ENCODE assay signal across 8 mouse cellular contexts in genomic region chr5:100258952-100259710, GRCm38 (mm10).
DNase-seq lines count a peak whose midpoint lies in the region; ATAC-seq and TF ChIP-seq lines count a peak whose summit lies in the region.

No protein-coding gene starts in this region.

- TF ChIP-seq EP300 in liver, postnatal 0 days (IDR thresholded peaks at IDR 0.05; ENCODE audit: low read depth): no peak

- H3K36me3 ChIP-seq in liver, embryonic 12.5 days: no peaks in the 10 kb centered on the region
- H3K36me3 ChIP-seq in liver, postnatal 0 days (replicated peaks; ENCODE audit: insufficient read depth, low read length): no peaks in the 10 kb centered on the region
- no peaks in the 10 kb centered on the region for H3K36me3 ChIP-seq in heart, embryonic 10.5 days
- no peaks in the 10 kb centered on the region for H3K36me3 ChIP-seq in limb, embryonic 14.5 days (ENCODE audit: control insufficient read depth, insufficient read depth, low read length)

- no peak overlapping the region for H3K4me2 ChIP-seq in liver, embryonic 12.5 days
- no peak overlapping the region for H3K4me2 ChIP-seq in liver, postnatal 0 days (ENCODE audit: low read depth, low read length)
- no peak overlapping the region for H3K4me2 ChIP-seq in limb, embryonic 14.5 days (replicated peaks; ENCODE audit: low read depth, low read length, severe bottlenecking)

- no peak overlapping the region for H3K4me3 ChIP-seq in liver, embryonic 12.5 days
- H3K4me3 ChIP-seq in liver, postnatal 0 days (ENCODE audit: low read depth, low read length): no peak overlapping the region
- no peak overlapping the region for H3K4me3 ChIP-seq in heart, embryonic 10.5 days
- no peak overlapping the region for H3K4me3 ChIP-seq in limb, embryonic 14.5 days (replicated peaks; ENCODE audit: low read length)

- no peak for ATAC-seq in cerebellum, adult (ENCODE audit: insufficient number of reproducible peaks, low FRiP score, low TSS enrichment)
- ATAC-seq in liver, embryonic 12.5 days: no peak
- no peak for ATAC-seq in liver, postnatal 0 days
- ATAC-seq in limb, embryonic 14.5 days (ENCODE audit: low FRiP score, low read depth): peak; percentile 74

- no peak overlapping the region for H3K9ac ChIP-seq in liver, embryonic 12.5 days
- no peak overlapping the region for H3K9ac ChIP-seq in liver, postnatal 0 days (replicated peaks)
- no peak overlapping the region for H3K9ac ChIP-seq in limb, embryonic 14.5 days (ENCODE audit: low read depth, low read length, severe bottlenecking)

- peak; percentile 65 for DNase-seq in cerebellum, adult 9-10 months
- DNase-seq in liver, postnatal 0 days: no peak
- DNase-seq in heart, embryonic 10.5 days (ENCODE audit: low spot score): no peak
- DNase-seq in limb, embryonic 14.5 days (ENCODE audit: low spot score): peak; percentile 89
- no peak for DNase-seq in testis, postnatal 14 days (ENCODE audit: low spot score)
- no peak for DNase-seq in adrenal gland, adult 18-20 months (ENCODE audit: low spot score in 2 of 2)

- no peak for TF ChIP-seq CTCF in liver, postnatal 0 days (IDR thresholded peaks at IDR 0.05; ENCODE audit: low read depth)

- H3K4me1 ChIP-seq in liver, embryonic 12.5 days: no peaks in the 10 kb centered on the region
- H3K4me1 ChIP-seq in liver, postnatal 0 days (ENCODE audit: insufficient read depth): no peaks in the 10 kb centered on the region
- H3K4me1 ChIP-seq in heart, embryonic 10.5 days: peaks cover 21% of the 10 kb centered on the region
- H3K4me1 ChIP-seq in limb, embryonic 14.5 days (ENCODE audit: control insufficient read depth, insufficient read depth, low read length): peaks cover 5% of the 10 kb centered on the region; the same call in 1 of the 2 replicates

- no peak for TF ChIP-seq POLR2A in limb, embryonic 14.5 days (IDR thresholded peaks at IDR 0.05; ENCODE audit: borderline replicate concordance, extremely low read depth, insufficient read depth, insufficient read length)

- H3K27me3 ChIP-seq in liver, embryonic 12.5 days (replicated peaks): no peaks in the 10 kb centered on the region
- H3K27me3 ChIP-seq in liver, postnatal 0 days (ENCODE audit: insufficient read depth, low read length): no peaks in the 10 kb centered on the region
- H3K27me3 ChIP-seq in heart, embryonic 10.5 days (ENCODE audit: insufficient read depth, poor library complexity, severe bottlenecking): no peaks in the 10 kb centered on the region
- H3K27me3 ChIP-seq in limb, embryonic 14.5 days (ENCODE audit: control insufficient read depth, insufficient read depth, low read length): no peaks in the 10 kb centered on the region

- H3K27ac ChIP-seq in liver, embryonic 12.5 days: peak overlapping the region; percentile 8; the same call in 1 of the 2 replicates
- no peak overlapping the region for H3K27ac ChIP-seq in liver, postnatal 0 days (ENCODE audit: low read depth)
- H3K27ac ChIP-seq in heart, embryonic 10.5 days: peak overlapping the region; percentile 78; the same call in 1 of the 2 replicates
- no peak overlapping the region; the same call in 1 of the 2 replicates for H3K27ac ChIP-seq in limb, embryonic 14.5 days (replicated peaks; ENCODE audit: low read depth, low read length)

- WGBS in liver, embryonic 12.5 days (ENCODE audit: insufficient replicate concordance): 69% methylated on average over 12 of the region's 12 CpGs
- WGBS in liver, postnatal 0 days (ENCODE audit: insufficient replicate concordance): 75% methylated on average over 12 of the region's 12 CpGs
- 70% methylated on average over 12 of the region's 12 CpGs for WGBS in heart, embryonic 10.5 days
- 68% methylated on average over 12 of the region's 12 CpGs for WGBS in limb, embryonic 14.5 days

- no peaks in the 10 kb centered on the region for H3K9me3 ChIP-seq in liver, embryonic 12.5 days (replicated peaks)
- no peaks in the 10 kb centered on the region for H3K9me3 ChIP-seq in liver, postnatal 0 days (ENCODE audit: low read length)
- no peaks in the 10 kb centered on the region for H3K9me3 ChIP-seq in heart, embryonic 10.5 days
- no peaks in the 10 kb centered on the region for H3K9me3 ChIP-seq in limb, embryonic 14.5 days (ENCODE audit: control insufficient read depth, low read length)

Comparison
In these comparisons a context has a peak if more than half of its experiments do, and no peak if none do; other contexts are left out.
1. H3K27ac ChIP-seq: peak in liver, embryonic 12.5 days (single experiment) and heart, embryonic 10.5 days (single experiment); none in liver, postnatal 0 days (single experiment) and limb, embryonic 14.5 days (single experiment).
2. DNase-seq: peak in cerebellum, adult 9-10 months (single experiment) and limb, embryonic 14.5 days (single experiment); none in liver, postnatal 0 days (single experiment), heart, embryonic 10.5 days (single experiment), testis, postnatal 14 days (single experiment) and adrenal gland, adult 18-20 months (0 of 2).